Mouse (Mus musculus) common myeloid progenitor, adult 5-6 weeks (primary cell): Measurements from ENCODE around the gene Patl1. TPM values are rescaled to one million over a fixed set of nuclear protein-coding genes. Genes with fewer than 3 reads are reported as not detected.
A peak's percentile ranks its signal among the peaks of the same experiment; 100 is the strongest.
"Not testable (repeated sequence)": the region's sequence is repeated elsewhere in the genome, so short reads cannot be mapped to it uniquely, and the experiment has no call there.

Experiments
- ATAC-seq: replicated peaks from 2 replicates; pipeline ENCODE4 v1.8.0; 2016; ENCODE audit warnings: low read depth, mild to moderate bottlenecking, moderate TSS enrichment, inconsistent platforms; ENCODE audit not compliant: poor library complexity, severe bottlenecking
- total RNA-seq: library from RNA; stranded (forward); fragments of 200-1000, 187-1606 nt; gene quantifications from 2 replicates; pipeline ENCODE4 v1.2.3, GENCODE M21; 2017

The Patl1 gene
- total RNA-seq, 1 experiment from 2014 or later: 21.0 TPM

GRCm38 (mm10) chr19:11965023-11965942, 53.1 kb downstream of the Patl1 start, which contains the start of gene Osbp:
TSS of gene Osbp (plus strand) at chr19:11965941.
- ATAC-seq: peak; percentile 90

GRCm38 (mm10) chr19:11966201-11966636, 54.0 kb downstream of the Patl1 start:
- ATAC-seq: no peak

- no peak for ATAC-seq
These were observed 57.2 kb downstream of the Patl1 start for GRCm38 (mm10) chr19:11969155-11970050.

DNA sequence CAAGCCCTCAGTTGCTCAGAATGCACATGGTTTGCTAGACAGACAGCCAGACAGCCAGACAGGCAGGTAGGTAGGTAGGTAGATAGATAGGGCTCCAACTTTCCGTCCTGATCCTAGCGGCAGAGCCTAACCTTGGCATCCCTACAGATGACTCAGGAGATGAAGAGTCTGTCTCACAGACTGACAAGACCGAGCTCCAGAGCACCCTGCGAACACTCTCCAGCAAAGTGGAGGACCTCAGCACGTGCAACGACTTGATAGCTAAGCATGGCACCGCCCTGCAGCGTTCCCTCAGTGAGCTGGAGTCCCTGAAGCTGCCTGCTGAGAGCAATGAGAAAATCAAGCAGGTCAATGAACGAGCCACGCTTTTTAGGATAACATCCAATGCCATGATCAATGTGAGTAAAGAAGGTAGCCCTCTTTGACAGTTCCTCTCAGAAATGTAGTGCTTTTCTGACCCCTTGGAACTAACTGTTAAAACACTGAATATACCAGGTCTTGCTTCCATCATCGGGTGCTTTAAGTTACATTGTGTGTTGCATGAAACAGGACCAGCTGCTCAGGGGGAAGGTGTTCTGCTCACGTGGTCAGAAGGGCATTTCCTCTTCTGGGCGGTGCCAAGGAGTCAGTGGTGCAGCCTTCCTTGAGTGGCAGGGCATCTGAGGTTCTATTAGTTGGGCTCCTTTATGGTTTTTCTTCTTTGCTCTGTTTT, 61.5 kb downstream of the Patl1 start:
- 0 out of 2 replicates have a peak, but pooled peaks have one; percentile 50 for ATAC-seq

GRCm38 (mm10) chr19:11974223-11974540, 62.0 kb downstream of the Patl1 start:
- no peak for ATAC-seq

DNA sequence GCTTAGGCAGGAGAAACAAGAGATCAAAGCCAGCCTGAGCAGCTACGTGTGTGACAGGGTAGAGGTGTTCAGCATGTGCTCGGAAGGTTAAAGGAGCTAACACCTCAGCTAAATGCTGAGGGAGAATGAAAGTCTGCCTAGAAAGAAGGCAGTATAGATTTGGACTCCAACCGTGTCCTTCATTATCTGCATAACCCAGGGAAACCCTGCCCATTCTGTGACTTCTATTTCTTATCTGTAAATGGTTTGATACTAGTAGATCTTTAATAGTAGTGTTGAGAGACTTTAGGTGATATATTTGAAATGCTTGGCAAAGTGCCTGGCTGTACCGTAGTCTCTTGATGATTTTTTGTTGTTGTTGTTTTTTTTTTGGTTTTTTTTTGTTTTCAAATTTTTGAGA, 63.5 kb downstream of the Patl1 start:
- 0 out of 2 replicates have a peak, but pooled peaks have one; percentile 11 for ATAC-seq

- ATAC-seq: no peak
These were observed 65.2 kb downstream of the Patl1 start for GRCm38 (mm10) chr19:11977363-11977762.

DNA sequence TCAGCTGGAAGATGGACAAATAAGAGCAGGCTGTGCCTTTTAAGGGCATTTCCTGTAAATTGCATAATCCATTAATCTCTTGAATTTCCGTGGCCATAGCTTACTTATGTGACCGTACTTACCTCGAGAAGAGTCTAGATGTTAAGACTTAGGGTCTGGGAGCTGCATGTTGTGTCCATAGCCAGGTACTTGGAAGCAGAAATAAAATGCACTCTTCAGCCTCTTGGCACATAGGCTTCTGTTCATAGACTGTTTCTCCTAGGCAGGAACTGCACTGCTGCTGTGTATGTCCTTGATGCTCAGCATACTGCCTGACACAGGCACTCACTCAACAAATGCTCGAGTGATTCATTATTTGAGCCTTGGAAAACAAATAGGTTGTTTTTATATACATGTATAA, 68.3 kb downstream of the Patl1 start:
- ATAC-seq: no peak

- not testable (repeated sequence) for ATAC-seq
These were observed 72.4 kb downstream of the Patl1 start for GRCm38 (mm10) chr19:11984614-11985013.

GRCm38 (mm10) chr19:11987841-11988240, 75.6 kb downstream of the Patl1 start:
- ATAC-seq: no peak

DNA sequence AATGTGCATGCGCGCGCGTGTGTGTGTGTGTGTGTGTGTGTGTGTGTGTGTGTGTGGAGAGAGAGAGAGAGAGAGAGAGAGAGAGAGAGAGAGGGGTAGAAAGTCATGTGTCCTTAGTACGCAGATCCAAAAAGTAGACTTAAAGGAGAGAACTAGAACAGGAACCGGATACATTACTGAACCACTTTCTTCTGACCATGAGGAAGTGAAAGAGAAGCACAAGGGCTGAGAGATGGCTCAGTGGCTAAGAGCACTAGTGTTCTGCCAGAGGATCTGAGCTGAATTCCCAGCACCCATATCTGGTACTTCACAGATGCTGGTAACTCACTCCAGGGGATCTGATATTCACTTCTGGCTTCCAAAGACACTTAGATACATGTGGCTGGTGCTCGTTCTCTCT, 77.1 kb downstream of the Patl1 start:
- ATAC-seq: peak; percentile 84

- no peak for ATAC-seq
These were observed 79.8 kb downstream of the Patl1 start for GRCm38 (mm10) chr19:11992034-11992433.

DNA sequence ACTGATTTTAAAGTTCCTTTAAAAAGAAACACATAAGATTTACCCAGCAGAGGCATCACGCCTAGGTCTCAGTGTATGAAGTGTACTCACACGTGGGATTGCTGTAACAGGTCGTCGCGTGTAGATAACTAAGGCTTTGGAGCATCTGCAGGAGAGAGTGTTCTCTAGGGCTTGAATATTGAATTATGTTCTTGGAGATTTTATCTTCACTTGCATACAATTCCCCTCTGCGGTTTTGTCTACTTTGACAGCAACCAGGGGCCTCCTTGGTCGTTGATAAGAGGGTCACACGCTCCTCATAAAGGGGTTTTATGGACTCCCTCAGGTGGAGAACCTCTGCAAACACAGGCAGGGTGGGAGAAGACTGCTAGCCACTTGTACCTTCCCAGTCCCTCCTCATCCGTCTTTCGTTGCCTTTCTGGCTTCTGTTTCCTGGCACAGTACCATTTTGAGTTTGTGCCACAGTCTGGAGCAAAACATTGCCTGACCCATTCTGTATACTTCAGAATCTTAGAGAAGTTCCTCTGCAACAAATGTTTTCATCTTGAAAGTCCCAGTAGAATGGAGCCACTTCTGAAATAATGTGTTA, 80.3 kb downstream of the Patl1 start:
- ATAC-seq: no peak

Other genes starting within 250 kb of the Patl1 start
- gene Oosp1, start 221.2 kb upstream of the Patl1 start, total RNA-seq: 7.4 and 12.8 TPM in 2 replicates
- gene Oosp3, start 215.3 kb upstream of the Patl1 start, total RNA-seq: not detected in 2 replicates
- not detected in 2 replicates for gene Gif, start 164.8 kb upstream of the Patl1 start, total RNA-seq
- 89.0 and 118 TPM in 2 replicates for gene Mrpl16, start 142.0 kb upstream of the Patl1 start, total RNA-seq
- gene Stx3, start 93.0 kb upstream of the Patl1 start, total RNA-seq: 17.7 and 20.7 TPM in 2 replicates
- not detected in 2 replicates for gene Olfr1417, start 73.2 kb upstream of the Patl1 start, total RNA-seq
- not detected in 2 replicates for gene Olfr1418, start 51.3 kb upstream of the Patl1 start, total RNA-seq
- gene Olfr1419, start 37.3 kb upstream of the Patl1 start, total RNA-seq: not detected in 2 replicates
- gene Olfr1420, start 25.8 kb upstream of the Patl1 start, total RNA-seq: not detected in 2 replicates
- 31.4 and 47.0 TPM in 2 replicates for gene Osbp, start 53.5 kb downstream of the Patl1 start, total RNA-seq
- gene Olfr1423, start 128.9 kb downstream of the Patl1 start, total RNA-seq: not detected in 2 replicates
- not detected in 2 replicates for gene Olfr1424, start 150.3 kb downstream of the Patl1 start, total RNA-seq
- gene Olfr1425, start 165.3 kb downstream of the Patl1 start, total RNA-seq: not detected in 2 replicates
- gene Olfr1426, start 179.6 kb downstream of the Patl1 start, total RNA-seq: not detected in 2 replicates
- not detected in 2 replicates for gene Olfr1427, start 190.9 kb downstream of the Patl1 start, total RNA-seq
- not detected in 2 replicates for gene Olfr1428, start 203.5 kb downstream of the Patl1 start, total RNA-seq
- not detected in 2 replicates for gene Olfr76, start 210.8 kb downstream of the Patl1 start, total RNA-seq